Mouse (Mus musculus) monocyte, adult 59 days (primary cell): ENCODE results near the gene Tmem214. TPM values are rescaled to one million over a fixed set of nuclear protein-coding genes. Genes with fewer than 3 reads are reported as not detected.

Experiments
- total RNA-seq, 2 experiments: library from RNA; stranded (reverse); gene quantifications; one replicate each; pipeline ENCODE4 v1.2.4; 2023

Tmem214 gene
- 10 to 100 TPM; 41.0 to 42.9 TPM for total RNA-seq

GRCm38 (mm10) chr5:30867712-30868111 lies at the start of gene Tmem214:
Gene Tmem214, plus strand, starts transcription at chr5:30868012.

GRCm38 (mm10) chr5:30888337-30889087 lies 20.7 kb downstream of the Tmem214 start, which contains the start of gene Agbl5:
Gene Agbl5, plus strand, starts transcription at chr5:30888694.

GRCm38 (mm10) chr5:30907413-30908059 lies 39.7 kb downstream of the Tmem214 start, which contains the start of gene Ost4:
Gene Ost4, minus strand, starts transcription at chr5:30907788.

GRCm38 (mm10) chr5:30913060-30913841 lies 45.4 kb downstream of the Tmem214 start, which contains the start of gene Emilin1:
Gene Emilin1, plus strand, starts transcription at chr5:30913402.

GRCm38 (mm10) chr5:30921256-30922033 lies 53.6 kb downstream of the Tmem214 start, which contains the start of gene Khk:
Gene Khk, plus strand, starts transcription at chr5:30921431.

Other genes starting within 250 kb of the Tmem214 start
- gene Slc35f6, start 220.1 kb upstream of the Tmem214 start, total RNA-seq = 100 to 1,000 TPM in 1 of 2 experiments, 10 to 100 TPM in 1; 86.5 to 112 TPM
- 100 to 1,000 TPM in 1 of 2 experiments, 10 to 100 TPM in 1; 65.4 to 100 TPM for gene Cenpa, start 201.2 kb upstream of the Tmem214 start, total RNA-seq
- not detected for gene Dpysl5, start 156.4 kb upstream of the Tmem214 start, total RNA-seq
- 1 to 10 TPM; 8.9 to 9.4 TPM for gene Mapre3, start 53.4 kb upstream of the Tmem214 start, total RNA-seq
- gene Agbl5, start 20.7 kb downstream of the Tmem214 start, total RNA-seq = 1 to 10 TPM; 4.6 to 5.7 TPM
- gene Ost4, start 39.8 kb downstream of the Tmem214 start, total RNA-seq = 100 to 1,000 TPM; 172 to 184 TPM
- 10 to 100 TPM; 35.0 to 39.5 TPM for gene Emilin1, start 45.4 kb downstream of the Tmem214 start, total RNA-seq
- gene Khk, start 53.4 kb downstream of the Tmem214 start, total RNA-seq = 10 to 100 TPM; 43.8 to 50.5 TPM
- under 1 TPM in 1 of 2 experiments, not detected in 1; 0.82 TPM for gene Cgref1, start 77.6 kb downstream of the Tmem214 start, total RNA-seq
- gene Preb, start 92.3 kb downstream of the Tmem214 start, total RNA-seq = 100 to 1,000 TPM; 233 to 245 TPM
- gene Tcf23, start 100.7 kb downstream of the Tmem214 start, total RNA-seq = not detected
- gene Atraid, start 180.3 kb downstream of the Tmem214 start, total RNA-seq = 10 to 100 TPM; 35.0 to 42.6 TPM
- 1 to 10 TPM; 5.9 to 7.9 TPM for gene Slc5a6, start 180.9 kb downstream of the Tmem214 start, total RNA-seq
- gene Cad, start 186.8 kb downstream of the Tmem214 start, total RNA-seq = 10 to 100 TPM; 17.6 to 20.7 TPM
- not detected for gene Dnajc5g, start 238.3 kb downstream of the Tmem214 start, total RNA-seq
- not detected for gene Slc30a3, start 240.2 kb downstream of the Tmem214 start, total RNA-seq
- not detected for gene Trim54, start 248.7 kb downstream of the Tmem214 start, total RNA-seq